Mouse (Mus musculus): ENCODE data around the gene Camk1d. TPM values are rescaled to one million over a fixed set of nuclear protein-coding genes. Genes with fewer than 3 reads are reported as not detected.

Gene Camk1d
- polyA plus RNA-seq, 1 experiment from 2014 or later: 2.0 TPM

GRCm38 (mm10) chr2:5485786-5486185 lies 228.5 kb downstream of the Camk1d start:
- no peak for ATAC-seq
- 76% methylated on average over 6 of the region's 6 CpGs for WGBS (ENCODE audit: insufficient replicate concordance)
- Histone ChIP-seq H3K36me3 (replicated peaks; ENCODE audit: insufficient read depth, low read length) (no peaks in the 10 kb centered on the region), H3K4me1 (ENCODE audit: insufficient read depth) (no peaks in the 10 kb centered on the region), H3K9ac (replicated peaks) (no peak overlapping the region), H3K9me3 (ENCODE audit: low read length) (no peaks in the 10 kb centered on the region), H3K4me3 (ENCODE audit: low read depth, low read length) (no peak overlapping the region), H3K27me3 (ENCODE audit: insufficient read depth, low read length) (no peaks in the 10 kb centered on the region), H3K4me2 (ENCODE audit: low read depth, low read length) (no peak overlapping the region), H3K27ac (ENCODE audit: low read depth) (no peak overlapping the region)
- TF ChIP-seq CTCF (IDR thresholded peaks at IDR 0.05; ENCODE audit: low read depth) (no peak), EP300 (IDR thresholded peaks at IDR 0.05; ENCODE audit: low read depth) (no peak)
- DNase-seq: no peak

- no peaks in the 10 kb centered on the region for H3K27me3 ChIP-seq (ENCODE audit: insufficient read depth, low read length)
- ATAC-seq (no peak), DNase-seq (no peak)
- TF ChIP-seq EP300 (IDR thresholded peaks at IDR 0.05; ENCODE audit: low read depth) (no peak), CTCF (IDR thresholded peaks at IDR 0.05; ENCODE audit: low read depth) (no peak)
- no peak overlapping the region for H3K27ac ChIP-seq (ENCODE audit: low read depth)
- WGBS (ENCODE audit: insufficient replicate concordance): 76% methylated on average over 3 of the region's 3 CpGs
- H3K4me2 ChIP-seq (ENCODE audit: low read depth, low read length): no peak overlapping the region
- H3K36me3 ChIP-seq (replicated peaks; ENCODE audit: insufficient read depth, low read length): no peaks in the 10 kb centered on the region
- H3K9me3 ChIP-seq (ENCODE audit: low read length): no peaks in the 10 kb centered on the region
- no peak overlapping the region for H3K9ac ChIP-seq (replicated peaks)
- no peaks in the 10 kb centered on the region for H3K4me1 ChIP-seq (ENCODE audit: insufficient read depth)
- H3K4me3 ChIP-seq (ENCODE audit: low read depth, low read length): no peak overlapping the region
These were observed 234.4 kb downstream of the Camk1d start for GRCm38 (mm10) chr2:5479886-5480285.

DNA sequence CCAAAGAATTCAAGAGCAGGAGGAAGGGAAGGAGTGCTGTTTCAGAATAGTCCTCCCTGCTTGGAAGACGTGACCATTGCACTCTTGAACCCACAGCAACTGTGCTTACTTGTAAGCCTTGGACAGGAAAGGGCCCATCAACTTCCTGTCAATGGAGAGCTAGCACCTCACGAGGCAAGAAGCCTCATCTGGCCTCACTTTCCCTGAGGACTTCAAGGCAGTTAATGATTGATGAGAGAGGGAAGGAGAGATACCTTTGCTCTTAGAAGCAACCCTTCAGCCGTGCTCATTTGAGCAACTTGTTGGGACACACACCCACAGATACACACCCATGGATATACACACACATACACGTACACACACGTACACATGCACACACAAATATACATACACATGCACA lies 235.6 kb downstream of the Camk1d start:
- no peak for ATAC-seq
- TF ChIP-seq EP300 (IDR thresholded peaks at IDR 0.05; ENCODE audit: low read depth): no peak
- TF ChIP-seq CTCF (IDR thresholded peaks at IDR 0.05; ENCODE audit: low read depth): no peak
- 71% methylated on average over 5 of the region's 5 CpGs for WGBS (ENCODE audit: insufficient replicate concordance)

DNA sequence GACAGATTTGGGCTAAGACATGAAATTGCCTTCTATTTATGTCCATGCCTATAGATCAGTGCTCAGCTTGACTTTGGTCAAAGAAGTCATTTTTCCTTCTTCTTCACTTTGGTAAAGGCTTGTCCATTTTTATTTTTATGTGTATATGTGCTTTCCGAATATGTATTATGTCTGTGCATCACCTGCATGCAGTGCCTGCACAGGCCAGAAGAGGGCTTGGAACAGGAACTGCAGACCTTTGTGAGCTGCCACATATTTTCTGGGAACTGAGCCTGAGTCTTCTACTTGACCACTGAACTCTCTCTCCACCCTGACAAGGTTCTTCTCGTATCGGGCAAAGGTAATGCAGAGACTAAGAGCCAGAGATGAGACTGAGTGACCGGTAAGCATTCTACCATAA lies 236.1 kb downstream of the Camk1d start:
- TF ChIP-seq CTCF (IDR thresholded peaks at IDR 0.05; ENCODE audit: low read depth) (peak; percentile 45), EP300 (IDR thresholded peaks at IDR 0.05; ENCODE audit: low read depth) (no peak)
- no peak for ATAC-seq
- Histone ChIP-seq H3K9ac (replicated peaks) (no peak overlapping the region), H3K27ac (ENCODE audit: low read depth) (no peak overlapping the region), H3K27me3 (ENCODE audit: insufficient read depth, low read length) (no peaks in the 10 kb centered on the region), H3K4me3 (ENCODE audit: low read depth, low read length) (no peak overlapping the region), H3K9me3 (ENCODE audit: low read length) (no peaks in the 10 kb centered on the region), H3K36me3 (replicated peaks; ENCODE audit: insufficient read depth, low read length) (no peaks in the 10 kb centered on the region), H3K4me1 (ENCODE audit: insufficient read depth) (no peaks in the 10 kb centered on the region), H3K4me2 (ENCODE audit: low read depth, low read length) (no peak overlapping the region)
- WGBS (ENCODE audit: insufficient replicate concordance): 91% methylated on average over 4 of the region's 4 CpGs
- no peak for DNase-seq

More for the DNA sequence above, 235.6 kb downstream of the Camk1d start:
- Histone ChIP-seq H3K4me3 (ENCODE audit: low read depth, low read length) (no peak overlapping the region), H3K27ac (ENCODE audit: low read depth) (no peak overlapping the region), H3K9ac (replicated peaks) (no peak overlapping the region), H3K4me2 (ENCODE audit: low read depth, low read length) (no peak overlapping the region), H3K36me3 (replicated peaks; ENCODE audit: insufficient read depth, low read length) (no peaks in the 10 kb centered on the region), H3K9me3 (ENCODE audit: low read length) (no peaks in the 10 kb centered on the region), H3K4me1 (ENCODE audit: insufficient read depth) (no peaks in the 10 kb centered on the region), H3K27me3 (ENCODE audit: insufficient read depth, low read length) (no peaks in the 10 kb centered on the region)
- DNase-seq: no peak

DNA sequence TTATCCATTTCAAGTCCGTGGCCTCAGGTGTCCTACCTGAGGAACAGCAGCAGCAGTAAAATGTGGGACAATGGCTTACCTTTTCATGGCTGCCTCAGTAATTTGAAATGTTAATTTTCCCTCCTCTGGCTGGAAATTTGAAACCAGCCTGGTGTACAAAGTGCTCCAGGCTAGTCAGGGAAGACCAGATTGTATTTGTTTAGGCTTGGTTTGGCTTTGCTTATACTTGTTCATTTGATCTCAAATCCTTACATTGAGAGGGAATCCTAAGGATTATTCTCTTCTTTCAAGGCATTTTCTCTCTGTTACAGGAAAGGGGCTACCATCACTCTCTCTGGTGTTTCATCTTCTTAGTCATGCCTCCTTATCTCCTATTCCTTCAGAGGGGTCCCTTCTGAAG lies 236.8 kb downstream of the Camk1d start:
- ATAC-seq (no peak), DNase-seq (no peak)
- Histone ChIP-seq H3K4me3 (ENCODE audit: low read depth, low read length) (no peak overlapping the region), H3K9me3 (ENCODE audit: low read length) (no peaks in the 10 kb centered on the region), H3K4me1 (ENCODE audit: insufficient read depth) (no peaks in the 10 kb centered on the region), H3K9ac (replicated peaks) (no peak overlapping the region), H3K36me3 (replicated peaks; ENCODE audit: insufficient read depth, low read length) (no peaks in the 10 kb centered on the region), H3K4me2 (ENCODE audit: low read depth, low read length) (no peak overlapping the region), H3K27ac (ENCODE audit: low read depth) (no peak overlapping the region), H3K27me3 (ENCODE audit: insufficient read depth, low read length) (no peaks in the 10 kb centered on the region)
- WGBS (ENCODE audit: insufficient replicate concordance): 71% methylated on average over 1 of the region's 1 CpGs
- TF ChIP-seq CTCF (IDR thresholded peaks at IDR 0.05; ENCODE audit: low read depth) (no peak), EP300 (IDR thresholded peaks at IDR 0.05; ENCODE audit: low read depth) (no peak)

DNA sequence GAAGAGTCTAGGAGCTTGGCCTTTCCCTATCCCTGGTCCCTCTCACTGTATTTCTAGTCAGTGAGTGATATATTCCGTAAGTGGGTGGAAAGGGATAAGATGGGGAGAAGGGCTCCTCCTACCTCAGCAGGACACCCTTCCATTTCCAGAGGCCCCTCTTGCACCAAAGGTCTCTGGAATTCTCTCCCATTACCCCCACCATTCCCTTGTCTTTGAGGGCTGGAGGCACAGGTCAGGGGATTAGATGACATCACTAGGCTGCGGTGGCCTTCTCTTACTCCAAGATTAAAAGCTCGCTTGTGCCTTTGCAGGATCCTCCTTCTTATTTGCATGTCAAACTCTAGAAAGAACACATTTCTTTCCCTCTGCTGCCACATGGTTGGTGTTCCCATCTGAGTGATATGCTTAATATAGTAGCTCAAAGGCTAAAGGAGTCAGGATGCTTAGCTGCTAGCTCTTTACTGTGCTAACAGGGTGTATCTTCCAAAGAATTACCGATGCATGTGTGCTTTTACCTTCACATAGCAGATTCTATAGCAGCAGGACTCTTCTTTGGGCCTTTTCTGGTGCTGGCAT lies 244.9 kb downstream of the Camk1d start:
- H3K4me1 ChIP-seq (ENCODE audit: insufficient read depth): no peaks in the 10 kb centered on the region
- H3K27me3 ChIP-seq (ENCODE audit: insufficient read depth, low read length): no peaks in the 10 kb centered on the region
- no peaks in the 10 kb centered on the region for H3K36me3 ChIP-seq (replicated peaks; ENCODE audit: insufficient read depth, low read length)
- no peak for ATAC-seq
- no peak for DNase-seq
- H3K27ac ChIP-seq (ENCODE audit: low read depth): no peak overlapping the region
- no peaks in the 10 kb centered on the region for H3K9me3 ChIP-seq (ENCODE audit: low read length)
- 87% methylated on average over 4 of the region's 4 CpGs for WGBS (ENCODE audit: insufficient replicate concordance)
- no peak overlapping the region for H3K4me3 ChIP-seq (ENCODE audit: low read depth, low read length)
- no peak for TF ChIP-seq CTCF (IDR thresholded peaks at IDR 0.05; ENCODE audit: low read depth)
- no peak for TF ChIP-seq EP300 (IDR thresholded peaks at IDR 0.05; ENCODE audit: low read depth)
- no peak overlapping the region for H3K9ac ChIP-seq (replicated peaks)
- H3K4me2 ChIP-seq (ENCODE audit: low read depth, low read length): no peak overlapping the region

DNA sequence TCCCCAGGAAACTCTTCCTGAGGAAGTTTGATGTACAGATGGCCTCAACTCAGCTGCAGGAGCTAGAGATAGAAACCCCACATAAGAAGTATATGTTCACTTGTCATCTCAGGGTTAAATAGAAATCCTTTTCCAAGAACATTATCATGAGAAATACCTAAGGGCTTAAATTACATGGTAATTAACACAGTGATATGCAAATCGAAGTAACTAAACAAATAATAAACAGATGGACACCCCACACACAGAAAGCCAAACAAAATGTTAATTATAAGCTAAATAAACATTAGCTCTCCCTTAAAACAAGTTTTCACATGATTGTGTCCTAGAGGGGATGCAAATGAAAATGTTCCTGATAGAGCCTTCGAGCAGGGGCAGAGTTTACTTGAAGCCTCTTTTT lies 246.8 kb downstream of the Camk1d start:
- TF ChIP-seq EP300 (IDR thresholded peaks at IDR 0.05; ENCODE audit: low read depth) (no peak), CTCF (IDR thresholded peaks at IDR 0.05; ENCODE audit: low read depth) (no peak)

More for the DNA sequence above, 246.8 kb downstream of the Camk1d start:
- no peak for ATAC-seq
- H3K4me3 ChIP-seq (ENCODE audit: low read depth, low read length): no peak overlapping the region
- 64% methylated on average over 2 of the region's 2 CpGs for WGBS (ENCODE audit: insufficient replicate concordance)
- H3K4me1 ChIP-seq (ENCODE audit: insufficient read depth): no peaks in the 10 kb centered on the region
- H3K4me2 ChIP-seq (ENCODE audit: low read depth, low read length): no peak overlapping the region
- H3K9ac ChIP-seq (replicated peaks): no peak overlapping the region
- no peaks in the 10 kb centered on the region for H3K9me3 ChIP-seq (ENCODE audit: low read length)
- no peaks in the 10 kb centered on the region for H3K36me3 ChIP-seq (replicated peaks; ENCODE audit: insufficient read depth, low read length)
- no peak for DNase-seq
- H3K27me3 ChIP-seq (ENCODE audit: insufficient read depth, low read length): no peaks in the 10 kb centered on the region
- H3K27ac ChIP-seq (ENCODE audit: low read depth): no peak overlapping the region
